Mouse (Mus musculus): ENCODE measurements around the gene Syt2. TPM values are rescaled to one million over a fixed set of nuclear protein-coding genes. Genes with fewer than 3 reads are reported as not detected.

The Syt2 gene
- total RNA-seq, 4 experiments from 2014 or later = 60.7 to 89.7 (median 76.4) TPM

DNA sequence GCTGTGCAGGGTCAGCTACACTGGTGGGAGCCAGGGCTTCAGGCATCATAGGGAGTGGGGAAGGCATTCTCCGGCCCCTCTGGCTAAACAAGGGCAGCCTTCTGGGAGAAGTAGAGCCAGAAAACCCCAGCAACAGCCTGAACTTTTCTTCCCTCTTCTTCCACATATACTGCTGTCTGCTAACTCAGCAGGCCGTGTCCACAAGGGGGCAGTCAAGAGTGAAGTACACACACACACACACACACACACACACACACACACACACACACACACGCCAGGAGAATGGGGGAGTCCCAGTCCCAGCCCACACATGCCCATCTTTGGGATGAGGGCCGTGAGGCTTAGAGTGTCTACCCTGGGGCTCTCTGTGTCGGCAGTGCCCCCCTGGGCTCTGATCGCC lies 95.0 kb downstream of the Syt2 start:
- no peak for DNase-seq (ENCODE audit: low spot score in 2 of 2)

DNA sequence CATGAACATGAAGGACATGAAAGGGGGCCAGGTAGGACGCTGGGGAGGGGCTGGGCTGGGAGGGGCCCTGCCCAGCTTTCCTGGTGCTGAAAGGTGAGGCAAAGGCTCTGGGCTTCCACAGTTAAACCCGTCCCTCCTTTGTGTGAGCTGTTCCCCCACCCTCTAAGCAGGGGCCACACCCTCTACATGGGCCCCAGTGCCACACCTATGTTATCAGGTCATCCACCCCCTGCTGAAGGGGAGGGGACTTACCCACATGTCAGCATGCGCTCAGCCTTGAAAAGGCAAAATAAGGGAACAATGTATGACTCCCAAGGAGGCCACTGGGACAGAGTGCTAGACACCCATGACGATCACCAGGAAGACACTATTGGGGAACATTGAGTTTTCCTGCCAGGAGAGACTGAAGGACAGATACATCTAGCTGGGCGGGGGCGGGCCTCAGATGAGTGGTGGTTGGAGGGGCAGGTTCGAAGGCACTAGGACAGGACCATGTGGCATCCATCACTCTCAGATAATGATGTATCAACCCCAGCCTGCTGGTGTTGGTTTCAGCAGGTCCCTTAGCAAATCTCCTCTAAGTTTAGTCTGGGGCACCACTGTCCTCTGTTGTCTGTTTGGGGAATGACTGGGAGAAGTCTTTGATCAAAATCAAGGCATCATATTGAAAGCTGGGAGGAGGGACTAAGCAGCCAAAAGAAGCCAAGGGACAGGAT lies 95.6 kb downstream of the Syt2 start:
- no peak for DNase-seq (ENCODE audit: low spot score in 2 of 2)

- no peak for DNase-seq (ENCODE audit: low spot score in 2 of 2)
These were observed 99.2 kb downstream of the Syt2 start for GRCm38 (mm10) chr1:134745648-134746047.

- no peak for DNase-seq (ENCODE audit: low spot score in 2 of 2)
These were observed 101.0 kb downstream of the Syt2 start for GRCm38 (mm10) chr1:134747236-134748174.

DNA sequence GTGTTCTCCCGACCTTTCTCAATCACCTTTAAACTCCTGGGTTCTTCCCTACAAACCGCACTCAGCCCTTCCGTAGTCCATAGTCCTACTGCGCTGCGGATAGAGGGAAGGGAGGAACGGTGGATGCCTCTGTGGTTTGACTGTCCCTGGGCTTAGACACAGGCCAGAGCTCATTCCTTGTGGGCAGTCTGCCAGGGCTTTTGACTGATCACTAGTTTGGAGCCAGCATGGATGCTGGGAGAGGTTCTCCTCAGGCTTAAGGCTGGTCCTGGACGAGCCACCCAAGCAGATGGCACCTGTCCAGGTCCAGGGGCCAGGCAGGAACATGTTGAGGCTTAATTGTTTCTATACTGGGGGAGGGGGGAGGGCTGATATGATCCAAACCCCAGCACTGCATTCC lies 103.4 kb downstream of the Syt2 start:
- no peak for DNase-seq (ENCODE audit: low spot score in 2 of 2)

DNA sequence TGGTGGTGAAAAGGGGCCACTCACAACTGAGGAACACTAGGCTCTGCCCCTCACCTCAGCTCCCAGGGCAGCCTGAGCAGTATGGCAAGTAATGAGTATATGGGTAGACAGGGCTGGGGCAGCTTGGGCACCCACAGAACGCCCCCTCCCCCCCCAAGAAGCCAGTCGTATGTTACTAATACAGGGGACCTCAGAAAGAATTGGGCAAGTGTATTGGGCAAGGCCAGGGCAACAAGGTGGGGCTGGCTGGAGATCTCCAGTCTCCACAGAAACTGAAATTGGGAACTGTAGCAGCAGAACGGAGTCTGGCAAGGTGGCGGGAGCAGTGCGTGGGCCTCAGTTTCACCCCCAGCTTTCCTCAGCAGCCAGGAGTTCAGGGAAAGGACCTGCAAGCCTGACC lies 106.0 kb downstream of the Syt2 start:
- DNase-seq (ENCODE audit: low spot score in 2 of 2) = no peak

DNA sequence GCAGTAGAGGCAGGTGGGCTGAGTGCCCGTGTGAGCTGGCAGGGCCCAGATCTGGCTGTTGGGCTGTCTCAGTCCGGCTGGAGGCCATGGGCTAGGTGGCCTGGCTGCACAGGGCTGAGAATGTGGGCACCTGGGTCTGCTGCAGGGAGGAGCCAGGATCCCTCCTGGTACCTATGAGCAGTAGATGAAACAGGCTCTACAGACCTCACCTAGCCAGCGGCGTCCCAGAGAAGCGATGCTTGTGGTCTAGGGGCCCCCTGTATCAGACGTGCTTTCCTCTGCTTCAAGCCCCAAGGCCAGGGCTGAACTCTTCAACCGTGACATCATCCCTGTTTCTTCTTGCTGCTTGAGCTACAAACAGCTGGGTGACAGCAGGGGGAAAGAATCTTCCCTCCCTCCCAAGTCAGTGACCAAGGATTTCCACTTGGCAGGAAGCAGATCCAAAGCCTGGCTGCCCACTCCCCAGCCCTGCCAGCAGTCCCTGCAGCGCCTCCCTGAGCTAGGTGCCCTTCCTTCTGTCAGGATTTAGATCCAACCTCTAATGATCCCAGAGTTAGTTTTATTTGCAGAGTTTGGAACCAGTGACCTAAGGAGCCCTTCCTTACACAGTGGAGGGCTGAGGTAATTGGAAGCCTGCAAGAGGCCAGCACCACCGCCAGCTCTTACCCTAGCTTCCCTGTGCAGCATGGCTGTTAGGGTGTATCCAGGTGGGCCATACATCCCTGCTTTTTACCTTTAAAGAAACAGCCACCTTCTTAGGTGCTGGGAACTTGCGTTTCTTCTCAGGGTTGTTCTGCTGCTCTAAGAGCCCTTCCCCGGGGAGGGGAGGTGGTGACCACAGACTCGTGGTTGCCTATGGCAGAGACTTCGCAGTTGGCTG lies 107.5 kb downstream of the Syt2 start:
- DNase-seq (ENCODE audit: low spot score in 2 of 2) = no peak

DNA sequence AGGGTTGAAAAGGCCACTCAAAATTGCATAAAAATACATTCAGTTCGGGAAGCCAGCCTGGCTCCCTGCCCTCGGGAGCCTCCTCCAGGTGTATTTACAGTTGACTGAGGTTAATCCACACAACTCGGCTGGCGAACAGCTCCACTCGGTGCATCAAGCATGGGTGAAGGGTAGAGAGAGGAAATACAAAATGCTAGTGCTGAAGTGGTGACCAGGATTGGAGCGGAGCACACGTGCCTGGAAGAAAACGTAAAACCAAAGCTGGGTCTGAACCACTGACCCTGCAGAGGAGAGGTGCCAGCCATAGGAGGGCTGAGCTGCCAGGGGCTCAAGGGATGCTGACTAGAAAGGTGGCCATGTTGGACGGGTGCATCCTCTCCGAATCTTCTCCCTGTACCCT lies 108.3 kb downstream of the Syt2 start:
- no peak for DNase-seq (ENCODE audit: low spot score in 2 of 2)

GRCm38 (mm10) chr1:134755548-134756189 lies 109.2 kb downstream of the Syt2 start:
- no peak for DNase-seq (ENCODE audit: low spot score in 2 of 2)

DNA sequence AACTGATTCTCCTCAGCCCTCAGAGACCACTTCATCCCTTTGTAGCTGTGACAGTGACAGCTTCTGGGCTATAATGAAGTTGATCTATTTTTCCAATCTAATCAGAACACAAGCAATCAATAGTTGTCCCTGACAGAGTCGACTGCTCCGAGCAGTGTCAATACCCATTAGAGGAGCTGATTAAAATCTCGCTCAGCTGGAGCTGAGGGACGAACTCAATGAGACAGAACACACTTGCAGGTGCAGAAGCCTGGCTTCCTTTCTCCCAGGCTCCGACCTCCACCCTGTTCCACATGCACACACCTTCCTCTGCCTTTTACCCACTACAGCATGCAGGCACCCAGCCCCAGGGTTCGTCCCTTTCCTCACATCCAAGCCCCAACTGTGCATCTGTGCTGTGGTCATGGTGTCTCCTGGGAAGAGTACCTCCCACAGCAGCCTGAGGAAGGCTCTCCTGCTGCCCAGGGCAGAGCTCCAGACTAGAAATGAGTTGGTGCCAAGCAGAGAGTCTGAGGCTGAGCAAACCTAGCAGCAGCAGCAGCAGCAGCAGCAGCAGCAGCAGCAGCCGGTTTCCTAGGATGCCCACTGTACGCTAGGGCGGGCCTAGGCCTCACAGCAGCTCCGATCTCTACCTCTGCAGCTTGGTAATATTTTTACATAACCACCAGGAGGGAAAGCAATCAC lies 109.9 kb downstream of the Syt2 start:
- no peak for DNase-seq (ENCODE audit: low spot score in 2 of 2)

DNA sequence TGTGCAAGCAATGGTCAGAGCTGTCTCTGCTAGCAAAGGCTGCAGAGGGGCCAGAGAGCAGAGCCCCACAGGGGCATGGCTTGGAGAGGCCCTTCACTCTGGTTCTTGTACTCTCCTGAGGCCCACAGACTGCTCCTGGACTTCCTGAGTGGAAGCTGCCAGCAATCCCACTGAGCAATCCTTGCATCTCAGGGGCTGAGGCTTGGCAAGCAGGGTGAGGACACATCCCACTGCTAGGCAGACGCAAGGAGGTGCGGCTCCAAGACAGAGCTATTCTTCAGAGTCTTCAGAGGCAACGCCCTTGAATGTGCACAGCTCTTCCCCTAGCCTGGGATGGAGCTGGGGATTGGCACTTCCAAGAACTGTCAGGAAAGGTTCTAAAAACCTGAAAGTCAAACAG lies 110.8 kb downstream of the Syt2 start:
- DNase-seq (ENCODE audit: low spot score in 2 of 2) = no peak

DNA sequence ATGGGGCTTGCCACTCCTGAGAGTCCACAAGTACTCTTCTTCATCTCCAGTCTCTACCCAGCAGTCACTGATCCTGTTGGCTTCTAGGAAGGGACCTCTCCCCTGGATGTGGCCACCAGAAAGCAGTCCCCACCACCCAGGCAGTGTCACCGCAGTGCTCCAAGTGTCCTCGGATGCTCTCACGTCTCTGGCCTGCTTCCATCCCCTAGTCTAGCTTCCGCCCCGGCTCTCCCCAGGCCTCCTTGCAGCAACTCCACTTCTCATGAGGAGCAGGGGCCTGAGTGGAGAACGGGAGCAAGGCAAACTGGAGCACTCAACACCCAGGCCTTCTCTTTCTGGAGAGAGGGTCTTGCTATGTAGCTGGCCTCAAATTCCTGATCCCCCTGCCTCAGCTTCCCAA lies 112.7 kb downstream of the Syt2 start:
- DNase-seq (ENCODE audit: low spot score in 2 of 2) = no peak

DNA sequence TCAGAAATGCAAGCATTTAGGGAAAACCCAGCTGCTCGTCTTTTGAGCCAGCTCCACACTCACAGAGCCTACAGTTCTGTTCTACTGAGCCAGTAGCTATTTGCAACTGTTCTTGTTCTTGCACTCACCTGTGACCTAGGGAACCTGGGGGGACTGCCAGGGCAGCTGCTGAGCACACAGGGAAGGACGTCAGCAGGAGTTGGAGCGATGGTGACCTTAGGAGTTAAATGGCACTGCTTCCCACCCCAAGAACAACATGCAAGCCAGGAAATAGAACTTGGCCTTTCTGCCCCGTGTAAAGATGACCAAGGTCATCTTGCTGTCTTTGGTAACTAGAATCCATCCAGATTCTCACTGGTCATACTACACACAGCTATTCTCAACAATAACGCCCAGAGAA lies 114.2 kb downstream of the Syt2 start:
- DNase-seq (ENCODE audit: low spot score in 2 of 2) = no peak

DNA sequence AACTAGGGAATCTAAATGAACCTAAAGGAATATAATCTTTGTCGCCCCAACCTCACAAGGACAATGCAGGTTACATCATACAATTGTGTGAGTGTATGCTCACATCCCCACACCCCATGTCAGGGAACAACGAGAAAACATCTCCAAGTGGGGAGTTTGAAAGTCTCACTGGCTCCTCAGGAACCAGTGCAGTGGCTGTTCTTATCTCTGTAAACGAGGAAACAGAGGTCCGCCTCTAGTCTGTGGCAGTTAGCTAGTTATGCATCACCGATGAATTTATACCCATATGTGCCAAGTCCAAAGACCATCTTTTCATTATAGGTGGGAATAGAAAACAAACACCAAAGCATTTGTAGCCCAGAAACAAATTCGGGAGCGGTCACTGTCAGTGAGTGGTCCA lies 115.1 kb downstream of the Syt2 start:
- DNase-seq (ENCODE audit: low spot score in 2 of 2) = no peak

DNA sequence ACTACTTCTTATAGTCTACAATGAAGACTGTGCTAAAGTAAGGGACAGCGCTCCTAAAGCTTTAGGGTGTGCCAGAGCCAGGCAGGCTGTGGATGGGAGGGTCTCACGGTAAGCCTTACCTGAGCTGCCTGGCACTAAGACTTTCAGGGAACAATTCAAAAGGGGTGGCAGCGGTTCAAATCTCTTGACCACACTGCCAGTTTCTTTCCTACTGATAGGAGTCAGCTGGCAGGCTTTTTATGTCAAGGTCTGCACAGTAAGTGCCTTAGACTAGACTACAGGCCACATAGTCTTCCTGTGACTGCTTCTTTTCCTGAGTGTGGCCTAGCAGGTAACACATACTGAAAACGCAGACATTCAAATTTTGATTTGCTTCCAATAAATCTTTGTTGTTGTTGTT lies 116.8 kb downstream of the Syt2 start:
- no peak for DNase-seq (ENCODE audit: low spot score in 2 of 2)

DNA sequence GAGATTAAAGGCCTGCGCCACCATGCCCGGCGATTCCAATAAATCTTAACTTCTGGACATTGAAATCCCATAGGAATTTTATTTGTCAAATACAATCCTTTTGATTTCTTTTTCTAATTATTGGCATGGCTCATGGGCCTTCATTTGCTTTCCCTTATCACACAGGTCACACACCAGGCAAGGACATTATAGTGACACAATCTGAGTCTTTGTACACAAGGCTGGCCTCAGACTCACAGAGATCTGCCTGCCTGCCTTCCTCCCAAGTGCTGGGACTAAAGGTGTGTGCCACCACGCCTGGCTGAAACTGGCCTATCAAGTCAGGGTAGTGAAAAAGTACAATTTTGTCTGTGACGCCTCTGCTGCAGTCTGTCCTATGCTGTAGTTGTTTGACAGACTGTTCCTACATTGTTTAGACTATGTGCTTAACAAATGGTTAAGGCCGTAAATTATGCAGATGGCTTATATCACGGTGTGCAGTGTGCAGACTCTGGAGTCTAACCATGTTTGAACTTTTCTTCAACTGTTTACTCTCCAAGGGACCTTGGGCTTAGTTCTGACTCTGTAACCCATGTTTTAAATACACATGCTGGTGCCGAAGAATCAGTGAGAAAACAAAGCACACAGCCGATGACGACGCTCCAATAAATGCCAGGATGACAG lies 117.4 kb downstream of the Syt2 start:
- no peak for DNase-seq (ENCODE audit: low spot score in 2 of 2)

- no peak for DNase-seq (ENCODE audit: low spot score in 2 of 2)
These were observed 118.5 kb downstream of the Syt2 start for GRCm38 (mm10) chr1:134764831-134765458.

DNA sequence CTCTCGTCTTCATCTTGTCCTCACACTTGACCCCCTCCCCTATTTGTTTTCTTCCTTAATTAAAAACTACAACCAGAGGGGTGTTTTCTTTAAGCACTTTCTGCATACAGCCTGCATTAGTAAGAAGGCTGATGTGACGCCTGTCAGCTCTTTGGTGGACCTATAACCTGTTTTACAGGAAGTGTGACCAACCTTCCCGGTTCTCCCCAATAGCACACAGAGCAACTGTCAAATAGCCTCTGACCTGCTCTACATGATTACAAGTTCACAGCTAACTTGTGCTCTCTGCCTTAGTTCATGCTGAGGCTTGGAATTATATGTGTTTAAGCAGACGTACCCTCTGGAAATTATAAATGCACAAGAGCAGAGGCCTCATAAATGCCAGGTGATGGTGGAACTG lies 120.0 kb downstream of the Syt2 start:
- DNase-seq (ENCODE audit: low spot score in 2 of 2) = no peak

GRCm38 (mm10) chr1:134770312-134770711 lies 123.8 kb downstream of the Syt2 start:
- DNase-seq (ENCODE audit: low spot score in 2 of 2) = no peak

GRCm38 (mm10) chr1:134771353-134771752 lies 124.9 kb downstream of the Syt2 start:
- no peak for DNase-seq (ENCODE audit: low spot score in 2 of 2)
